Mouse (Mus musculus) kidney, postnatal 4 days (tissue): Measurements from ENCODE around the gene Bcar3.

Experiments
- DNase-seq, 2 experiments: peaks; one replicate each; pipeline ENCODE4 v3.0.0; 2021; ENCODE audit warnings: mixed read lengths in 2 of 2

Bcar3 gene

DNA sequence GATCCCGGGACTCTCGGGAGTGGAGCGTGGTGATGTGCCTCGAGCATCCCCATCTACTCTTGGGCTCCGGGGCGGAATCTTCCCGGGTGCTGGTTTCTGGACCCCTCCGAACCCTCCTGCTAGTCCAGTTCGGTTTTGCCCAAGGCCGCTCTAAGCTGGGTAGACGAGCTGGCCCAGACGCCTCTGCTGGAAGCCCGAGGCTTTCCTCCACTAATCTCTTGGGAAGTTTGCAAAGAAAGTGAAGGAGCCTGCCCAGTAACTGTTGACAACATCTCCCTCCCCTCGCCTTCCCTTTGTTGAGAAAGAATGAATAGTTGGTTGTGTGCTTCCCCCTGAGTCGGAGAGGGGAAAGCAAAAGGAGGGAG is 126.5 kb downstream of the Bcar3 start:
- peak; percentile 44 to 65 for DNase-seq

GRCm38 (mm10) chr3:122421042-122421702 is 127.2 kb downstream of the Bcar3 start:
- no peak for DNase-seq

GRCm38 (mm10) chr3:122421802-122422201 is 127.9 kb downstream of the Bcar3 start:
- no peak for DNase-seq

- DNase-seq = no peak
Observed at GRCm38 (mm10) chr3:122422276-122422675, 128.3 kb downstream of the Bcar3 start.

- no peak for DNase-seq
Observed at GRCm38 (mm10) chr3:122423643-122424042, 129.7 kb downstream of the Bcar3 start.

- DNase-seq = no peak
Observed at GRCm38 (mm10) chr3:122428325-122428821, 134.4 kb downstream of the Bcar3 start.

GRCm38 (mm10) chr3:122430780-122431497 is 137.0 kb downstream of the Bcar3 start:
- peak; percentile 50 to 62 for DNase-seq

- no peak for DNase-seq
Observed at GRCm38 (mm10) chr3:122432811-122433406, 139.0 kb downstream of the Bcar3 start.

DNA sequence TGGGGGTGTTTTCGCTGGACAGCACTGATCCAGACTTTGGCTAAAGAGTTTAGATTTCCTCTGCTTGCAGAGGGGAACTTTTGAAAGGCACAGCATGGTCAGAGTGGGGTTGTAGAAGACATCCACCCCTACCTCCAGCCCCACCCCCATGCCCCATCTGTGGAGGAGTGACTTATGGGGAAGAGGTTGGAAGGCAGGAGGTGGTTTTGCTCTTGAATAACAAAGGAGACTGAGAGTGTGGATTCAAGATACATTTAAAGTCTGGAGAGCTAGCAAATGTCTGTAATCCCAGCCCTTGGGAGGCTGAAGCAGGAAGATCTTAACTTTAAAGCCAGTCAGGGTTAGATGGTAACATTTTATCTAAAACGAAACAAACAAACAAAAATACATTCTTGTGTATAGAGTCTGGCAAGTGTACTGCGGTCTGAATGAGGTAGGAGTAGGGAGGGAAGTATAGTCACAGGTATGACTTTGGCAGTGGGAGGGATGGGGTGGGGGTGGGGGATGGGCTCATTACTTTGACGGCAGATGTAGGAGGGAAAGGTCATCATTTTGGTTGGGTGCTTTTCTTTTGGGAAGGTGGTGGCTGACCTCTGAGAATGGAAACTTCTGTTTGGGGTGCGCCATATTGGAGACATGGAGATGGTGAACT is 140.2 kb downstream of the Bcar3 start:
- DNase-seq = no peak

DNA sequence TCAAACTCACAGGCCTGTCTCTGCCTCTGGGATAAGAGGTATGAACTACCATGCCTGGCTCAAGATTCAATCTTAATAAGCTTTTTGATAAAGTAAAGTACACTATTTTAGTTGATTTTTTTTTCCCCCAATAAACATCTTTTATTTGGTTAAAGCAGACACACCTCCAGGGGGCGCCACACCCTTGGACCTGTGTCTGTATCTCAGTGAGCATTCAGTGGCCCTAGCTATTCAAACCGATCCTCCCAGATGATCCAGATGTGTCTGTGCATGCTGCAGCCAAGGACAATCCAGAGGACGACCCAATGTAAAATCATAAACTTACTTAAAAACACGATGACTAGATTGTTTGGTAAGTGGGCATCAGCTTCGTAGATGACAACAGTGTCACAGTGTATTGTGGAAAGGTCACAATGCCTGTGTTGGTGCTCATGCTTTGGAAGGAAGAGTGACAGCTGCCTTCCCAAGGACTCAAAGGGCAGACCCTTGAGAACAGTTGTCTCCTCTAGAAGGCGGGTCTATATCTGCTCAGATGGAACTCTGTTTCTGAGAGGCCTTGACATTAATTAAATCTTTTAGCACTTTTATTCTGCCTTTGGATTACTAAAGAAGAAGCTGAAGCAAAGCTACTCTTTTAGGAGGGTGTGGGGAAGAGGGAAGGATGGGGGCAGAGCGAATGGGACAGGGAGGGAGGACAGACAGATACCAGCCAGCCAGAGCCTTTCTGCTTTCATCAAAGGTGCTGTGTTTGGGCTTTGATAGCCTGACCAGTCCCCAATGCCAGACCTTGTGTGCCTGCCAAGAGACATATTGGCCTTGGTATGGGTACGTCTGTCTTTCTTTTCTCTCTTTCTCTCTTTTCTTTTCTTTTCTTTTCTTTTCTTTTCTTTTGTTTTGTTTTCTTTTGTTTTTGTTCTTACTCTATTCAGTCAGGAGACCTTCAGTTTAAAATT is 141.3 kb downstream of the Bcar3 start:
- DNase-seq = no peak

- DNase-seq = no peak
Observed at GRCm38 (mm10) chr3:122438143-122438825, 144.3 kb downstream of the Bcar3 start.

GRCm38 (mm10) chr3:122445696-122446095 is 151.8 kb downstream of the Bcar3 start:
- no peak for DNase-seq

DNA sequence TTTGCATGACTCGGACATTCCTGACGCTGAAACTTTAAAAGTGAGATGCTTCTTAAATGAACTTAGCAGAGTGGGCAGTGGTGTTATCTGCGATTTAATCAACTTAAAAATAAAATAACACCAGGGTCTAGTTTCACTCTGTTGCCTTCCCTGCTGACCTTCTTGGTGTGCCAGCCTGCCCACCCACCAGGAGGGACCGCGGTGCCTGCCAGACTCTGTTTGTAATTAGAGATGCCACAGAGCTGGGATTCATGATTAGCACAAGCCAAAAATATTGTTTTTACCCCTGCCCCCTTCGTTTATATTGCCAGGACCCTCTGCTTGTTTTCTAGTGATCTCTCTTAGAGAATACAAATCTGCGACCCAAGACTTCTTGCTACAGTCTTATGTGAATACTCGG is 152.7 kb downstream of the Bcar3 start:
- DNase-seq = no peak

- DNase-seq = no peak
Observed at GRCm38 (mm10) chr3:122448196-122448595, 154.3 kb downstream of the Bcar3 start.

DNA sequence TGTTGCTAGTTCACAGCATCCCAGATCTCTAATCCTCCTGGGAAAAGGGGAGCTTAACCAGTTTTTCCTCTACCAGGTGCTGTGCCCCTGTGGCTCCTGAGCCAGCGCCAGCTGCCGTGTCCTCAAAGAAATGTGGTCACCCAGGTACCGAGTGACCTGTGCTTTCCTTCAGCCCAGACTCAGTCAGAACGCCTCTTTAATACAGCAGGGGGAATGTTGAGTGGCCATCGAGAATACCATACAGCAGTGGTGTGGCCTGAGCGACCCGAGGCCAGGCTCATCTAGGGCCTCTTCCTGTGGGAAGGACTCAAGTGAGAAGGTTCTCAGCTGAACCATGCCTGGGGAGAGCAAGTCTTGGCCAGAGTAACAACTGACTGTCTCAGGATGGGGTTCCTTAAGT is 156.1 kb downstream of the Bcar3 start:
- DNase-seq = no peak

DNA sequence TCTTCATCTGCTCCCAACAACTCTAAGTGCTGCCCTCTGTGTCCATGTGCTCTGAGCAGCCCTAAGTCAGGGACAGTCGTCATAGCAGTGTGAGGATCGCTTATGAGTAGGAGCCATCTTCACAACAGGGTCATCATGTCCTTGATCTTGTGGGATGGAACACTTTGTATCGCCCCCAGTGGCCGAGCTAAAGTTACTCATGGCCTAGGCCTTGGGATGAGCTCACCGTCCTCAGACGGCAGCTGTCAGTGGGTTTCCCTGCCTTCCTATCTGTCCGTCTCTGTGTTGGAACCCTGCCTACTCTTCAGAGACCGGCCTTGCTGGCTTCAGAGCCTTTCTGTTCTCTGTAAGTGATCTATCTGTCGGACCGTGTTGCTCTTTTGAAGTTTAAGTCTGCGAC is 159.9 kb downstream of the Bcar3 start:
- no peak for DNase-seq

DNA sequence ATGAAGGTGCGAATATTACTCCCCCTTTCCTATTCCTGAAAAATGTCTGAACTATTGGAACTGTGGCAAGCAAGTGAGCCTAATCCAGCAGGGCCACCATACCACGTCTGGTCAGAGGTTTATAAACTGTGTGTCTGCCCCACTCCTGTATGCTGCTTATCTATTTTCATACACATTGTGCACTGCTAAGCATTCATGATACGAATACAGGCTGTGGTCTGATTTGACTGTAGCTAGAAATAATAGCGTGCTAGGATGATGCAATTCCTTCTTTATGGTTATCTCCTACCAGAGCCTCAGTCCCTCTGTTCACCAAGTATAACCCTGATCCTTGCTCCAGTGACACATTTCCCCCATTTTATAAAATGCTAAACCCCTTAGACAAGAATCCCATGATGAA is 162.2 kb downstream of the Bcar3 start:
- no peak for DNase-seq

DNA sequence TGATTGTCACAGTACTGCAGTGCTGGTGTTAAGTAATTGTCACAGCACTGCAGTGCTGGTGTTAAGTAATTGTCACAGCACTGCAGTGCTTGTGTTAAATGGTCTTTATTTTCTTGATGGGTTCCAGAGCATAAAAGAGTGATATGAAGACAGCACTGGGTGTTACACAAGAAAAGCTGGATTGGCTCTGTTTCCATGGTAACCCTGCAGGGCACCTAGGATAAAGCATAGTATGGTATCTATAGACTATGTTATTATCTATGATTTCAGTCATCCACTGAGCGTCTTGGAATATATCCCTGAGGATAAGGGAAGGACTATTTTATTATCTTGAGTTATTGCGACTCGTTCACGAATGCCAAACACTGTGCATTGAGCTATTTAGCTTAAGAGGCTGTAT is 162.9 kb downstream of the Bcar3 start:
- no peak for DNase-seq

DNA sequence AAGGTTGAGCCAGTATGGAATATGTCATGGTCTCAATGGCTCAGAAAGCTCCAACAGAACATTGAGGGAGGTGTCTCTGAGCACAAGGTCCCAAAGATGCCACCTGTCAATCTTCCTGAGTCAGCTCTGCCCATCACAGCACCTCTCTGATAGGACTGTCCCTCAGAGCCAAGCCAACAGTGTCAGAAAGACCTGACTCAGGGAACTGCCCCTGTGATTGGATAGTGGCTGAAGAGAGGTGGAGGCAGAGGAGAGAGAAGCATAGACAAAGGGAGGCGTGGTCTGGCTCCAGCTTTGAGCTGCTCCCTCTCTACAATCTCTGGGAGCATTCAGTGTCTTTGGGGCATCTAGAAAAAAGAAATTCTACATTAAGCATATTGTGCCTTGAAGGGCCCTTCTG is 163.8 kb downstream of the Bcar3 start:
- no peak for DNase-seq

- peak in 1 of 2 experiments; percentile 23 for DNase-seq
Observed at GRCm38 (mm10) chr3:122458743-122459142, 164.8 kb downstream of the Bcar3 start.

DNA sequence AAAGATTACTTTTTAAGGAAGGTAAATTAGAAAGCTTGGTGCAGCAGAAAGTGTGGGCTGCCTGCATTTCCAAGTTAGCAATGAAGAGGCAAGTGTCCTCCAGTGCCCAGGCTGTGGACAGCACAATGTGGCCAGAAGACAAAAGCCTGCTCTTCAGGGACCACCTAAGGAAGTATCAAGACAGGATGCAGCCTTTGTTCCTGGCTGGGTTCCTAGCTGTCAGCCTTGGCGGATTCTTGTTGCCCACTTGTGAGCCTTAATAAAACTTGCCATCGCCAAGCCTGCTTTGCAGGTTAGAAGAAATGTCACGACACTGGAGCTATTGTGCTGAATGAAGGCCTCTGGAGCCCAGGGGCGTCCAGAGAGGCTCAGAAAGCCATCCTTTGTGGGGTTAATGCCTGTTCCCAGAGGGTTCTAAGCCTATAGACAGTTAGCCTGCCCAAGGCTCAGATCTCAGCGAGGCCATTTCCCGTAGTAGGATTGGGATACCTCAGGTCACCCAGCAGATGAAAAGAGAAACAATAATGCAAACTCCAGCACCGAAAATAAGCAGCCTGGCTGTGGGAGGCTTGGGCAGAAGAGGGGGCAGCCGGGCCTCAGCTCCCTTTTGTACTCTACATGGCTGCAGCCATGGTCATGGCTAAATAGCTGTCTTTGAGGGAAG is 167.0 kb downstream of the Bcar3 start:
- DNase-seq = no peak
